Mouse (Mus musculus): ENCODE results near the gene Defb9.

- no peak for TF ChIP-seq CTCF (IDR thresholded peaks at IDR 0.05; ENCODE audit: insufficient read depth, low read depth, low read length)
- no peak for TF ChIP-seq POLR2A (IDR thresholded peaks at IDR 0.05; ENCODE audit: insufficient read depth, low read depth, low read length)
Observed at GRCm38 (mm10) chr8:21911931-21912330, 26.7 kb upstream of the Defb9 start.
